Mouse (Mus musculus) lung, adult 2 months (tissue): ENCODE results near the gene Espn.

Source experiments
- CTCF ChIP-seq: fragments of 200-500 bp; IDR thresholded peaks from 2 replicates; pipeline ENCODE4 v1.5.1; 2011; ENCODE audit warnings: mild to moderate bottlenecking, low read length, control low read depth; ENCODE audit not compliant: insufficient read depth
- POLR2A ChIP-seq: fragments of 200-500 bp; IDR thresholded peaks from 2 replicates; pipeline ENCODE4 v1.6.1; 2011; ENCODE audit warnings: low read depth, mild to moderate bottlenecking, control low read depth, low read length, borderline replicate concordance; ENCODE audit errors: extremely low read depth

- no peak for TF ChIP-seq POLR2A
- TF ChIP-seq CTCF = no peak
These were observed 74.1 kb downstream of the Espn start for GRCm38 (mm10) chr4:152078105-152078530.
